ENCODE assay signal across 12 mouse cellular contexts in the genomic region with DNA sequence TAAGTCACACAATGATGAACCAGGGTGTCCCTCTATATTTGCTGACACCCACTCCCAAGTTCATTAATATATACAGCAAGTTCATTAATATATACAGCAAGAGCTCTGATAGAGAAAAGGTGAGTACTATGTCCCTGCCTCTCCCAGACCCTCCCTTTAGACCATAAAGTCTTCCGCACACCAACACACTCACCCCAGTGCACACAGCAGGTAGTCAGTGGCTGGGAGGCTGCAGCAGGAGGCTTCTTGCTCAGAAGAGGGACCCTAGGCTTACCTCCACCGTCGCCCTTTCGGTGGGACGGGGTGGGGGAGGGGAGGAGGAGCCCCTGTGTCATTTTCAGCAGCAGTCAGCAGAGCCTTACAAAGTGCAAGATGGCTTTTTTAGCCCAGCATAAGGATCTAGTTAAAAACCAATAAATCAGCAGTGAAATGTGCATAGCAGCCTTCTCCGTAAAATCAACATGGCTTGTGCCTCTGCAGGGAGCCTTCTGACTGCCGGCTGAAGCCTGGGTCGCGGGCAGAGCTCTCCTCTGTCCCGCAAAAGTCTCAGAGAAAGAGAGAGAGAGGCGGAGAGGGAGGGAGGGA. TPM values are rescaled to one million over a fixed set of nuclear protein-coding genes. Genes with fewer than 3 reads are reported as not detected.
DNase-seq lines count a peak whose midpoint lies in the region; ATAC-seq lines count a peak whose summit lies in the region.
"Had no signal": no experiment of that assay in that cellular context is flagged by ENCODE, and none has a peak within 500 bp of the region (broad histone marks: within the 10 kb centered on the region; RNA-seq: fewer than 3 reads in every experiment).

No protein-coding gene starts in this region.

- no peak for ATAC-seq in forebrain, embryonic 13.5 days
- no peak for ATAC-seq in forebrain, embryonic 14.5 days
- ATAC-seq in hindbrain, embryonic 14.5 days (ENCODE audit: low FRiP score), result no peak; the same call in 1 of the 2 replicates
- ATAC-seq in midbrain, embryonic 13.5 days, result peak; percentile 49; the same call in 1 of the 2 replicates

- H3K4me3 ChIP-seq in forebrain, embryonic 13.5 days, result no peak overlapping the region
- no peak overlapping the region for H3K4me3 ChIP-seq in forebrain, embryonic 14.5 days (ENCODE audit: low read depth, low read length)
- H3K4me3 ChIP-seq in hindbrain, embryonic 14.5 days (replicated peaks; ENCODE audit: low read length), result no peak overlapping the region
- H3K4me3 ChIP-seq in midbrain, embryonic 13.5 days (replicated peaks), result peak overlapping the region; percentile 8; the same call in 1 of the 2 replicates

- no peaks in the 10 kb centered on the region for H3K9me3 ChIP-seq in forebrain, embryonic 13.5 days (replicated peaks)
- no peaks in the 10 kb centered on the region; the same call in 1 of the 2 replicates for H3K9me3 ChIP-seq in forebrain, embryonic 14.5 days (replicated peaks; ENCODE audit: control insufficient read depth, low read length)
- H3K9me3 ChIP-seq in hindbrain, embryonic 14.5 days (ENCODE audit: control insufficient read depth, low read length), result no peaks in the 10 kb centered on the region
- no peaks in the 10 kb centered on the region for H3K9me3 ChIP-seq in midbrain, embryonic 13.5 days

- no peak overlapping the region for H3K9ac ChIP-seq in forebrain, embryonic 13.5 days
- no peak overlapping the region for H3K9ac ChIP-seq in forebrain, embryonic 14.5 days (ENCODE audit: low read length)
- H3K9ac ChIP-seq in hindbrain, embryonic 14.5 days, result no peak overlapping the region
- no peak overlapping the region for H3K9ac ChIP-seq in midbrain, embryonic 13.5 days (replicated peaks)

- no peak overlapping the region for H3K27ac ChIP-seq in forebrain, embryonic 13.5 days
- H3K27ac ChIP-seq in forebrain, embryonic 14.5 days (ENCODE audit: low read depth, low read length), result no peak overlapping the region
- no peak overlapping the region for H3K27ac ChIP-seq in hindbrain, embryonic 14.5 days
- no peak overlapping the region for H3K27ac ChIP-seq in midbrain, embryonic 13.5 days

- peaks cover 7% of the 10 kb centered on the region for H3K4me1 ChIP-seq in forebrain, embryonic 13.5 days
- H3K4me1 ChIP-seq in forebrain, embryonic 14.5 days (ENCODE audit: control insufficient read depth, insufficient read depth, low read length), result no peaks in the 10 kb centered on the region
- H3K4me1 ChIP-seq in hindbrain, embryonic 14.5 days (replicated peaks; ENCODE audit: control insufficient read depth, insufficient read depth, low read length), result peaks cover 10% of the 10 kb centered on the region; the same call in 1 of the 2 replicates
- H3K4me1 ChIP-seq in midbrain, embryonic 13.5 days (replicated peaks), result peaks cover 14% of the 10 kb centered on the region

- no peak for DNase-seq in forebrain, embryonic 14.5 days (ENCODE audit: low spot score)
- peak; percentile 73 for DNase-seq in embryo, embryonic 10 days (ENCODE audit: low spot score)
- DNase-seq in hindbrain, embryonic 14.5 days (ENCODE audit: low spot score), result no peak
- no peak for DNase-seq in gastrocnemius, adult 8-10 months (ENCODE audit: low spot score in 2 of 2)
- no peak for DNase-seq in left cerebral cortex, adult 11 months (ENCODE audit: low spot score)
- no peak for DNase-seq in lung, postnatal 4 days
- DNase-seq: adrenal gland, postnatal 14 days; cerebellum, adult 18-20 months; left cerebral cortex, postnatal 4 days had no signal

- WGBS in forebrain, embryonic 13.5 days, result 7% methylated on average over 9 of the region's 11 CpGs
- 2% methylated on average over 10 of the region's 11 CpGs for WGBS in forebrain, embryonic 14.5 days
- WGBS in hindbrain, embryonic 14.5 days, result 1% methylated on average over 5 of the region's 11 CpGs
- WGBS in midbrain, embryonic 13.5 days, result 4% methylated on average over 7 of the region's 11 CpGs

- H3K27me3 ChIP-seq in forebrain, embryonic 13.5 days, result peaks cover 77% of the 10 kb centered on the region
- peaks cover 39% of the 10 kb centered on the region for H3K27me3 ChIP-seq in forebrain, embryonic 14.5 days (replicated peaks; ENCODE audit: control insufficient read depth, insufficient read depth, low read length)
- peaks cover 60% of the 10 kb centered on the region for H3K27me3 ChIP-seq in hindbrain, embryonic 14.5 days (ENCODE audit: control insufficient read depth, insufficient read depth, low read length)
- peaks cover 60% of the 10 kb centered on the region for H3K27me3 ChIP-seq in midbrain, embryonic 13.5 days

- H3K4me2 ChIP-seq in forebrain, embryonic 13.5 days, result 0 out of 2 replicates have a peak overlapping the region, but pooled peaks have one; percentile 3
- no peak overlapping the region for H3K4me2 ChIP-seq in forebrain, embryonic 14.5 days (ENCODE audit: low read length)
- peak overlapping the region; percentile 31; the same call in 1 of the 2 replicates for H3K4me2 ChIP-seq in hindbrain, embryonic 14.5 days (replicated peaks)
- peak overlapping the region; percentile 38 for H3K4me2 ChIP-seq in midbrain, embryonic 13.5 days (replicated peaks)

- no peaks in the 10 kb centered on the region for H3K36me3 ChIP-seq in forebrain, embryonic 13.5 days (ENCODE audit: poor library complexity, severe bottlenecking)
- no peaks in the 10 kb centered on the region for H3K36me3 ChIP-seq in forebrain, embryonic 14.5 days (ENCODE audit: control insufficient read depth, insufficient read depth, low read length)
- no peaks in the 10 kb centered on the region for H3K36me3 ChIP-seq in hindbrain, embryonic 14.5 days (replicated peaks; ENCODE audit: control insufficient read depth, insufficient read depth)
- no peaks in the 10 kb centered on the region for H3K36me3 ChIP-seq in midbrain, embryonic 13.5 days

RNA-seq across cellular contexts. Expression of a gene that starts 20.9 kb away (rescaled TPM):
- polyA plus RNA-seq in forebrain, embryonic 13.5 days (2015; fragmentation: Nextera tagmentation; extraction: Ambion mirVana), result not detected in 2 replicates
- polyA plus RNA-seq in forebrain, embryonic 14.5 days (2014; fragmentation: Nextera tagmentation; extraction: Ambion mirVana), result not detected in 2 replicates
- not detected in 2 replicates for polyA plus RNA-seq in hindbrain, embryonic 14.5 days (2014; fragmentation: Nextera tagmentation; extraction: Ambion mirVana)
- polyA plus RNA-seq in midbrain, embryonic 13.5 days (2015; fragmentation: Nextera tagmentation; extraction: Ambion mirVana), result 0.08 TPM in 1 of 2 replicates, not detected in the other
- total RNA-seq in gastrocnemius, adult 8-10 months (2022), result not detected
- total RNA-seq: adrenal gland, postnatal 14 days; left cerebral cortex, postnatal 4 days had no signal
- polyA plus RNA-seq: heart, embryonic 14.5 days had no signal
